Mouse (Mus musculus) heart, postnatal 10 days (tissue): ENCODE data around the gene Dnajc2. TPM values are rescaled to one million over a fixed set of nuclear protein-coding genes. Genes with fewer than 3 reads are reported as not detected.
"Not testable (repeated sequence)": the region's sequence is repeated elsewhere in the genome, so short reads cannot be mapped to it uniquely, and the experiment has no call there.

Experiments used
- DNase-seq, 2 experiments: peaks; one replicate each; pipeline ENCODE4 v3.0.0; 2021
- intact Hi-C: fragments of 180-260 bp; cut with DNase I; formaldehyde crosslinking; loops from one replicate; pipeline ENCODE4 v1.15.1; 2025
- total RNA-seq, 2 experiments: library from RNA; stranded (reverse); gene quantifications; 2 replicates each; pipeline ENCODE4 v1.2.3; 2021

The Dnajc2 gene
- total RNA-seq, 2 experiments from 2014 or later, result 18.2 to 20.8 TPM

DNA sequence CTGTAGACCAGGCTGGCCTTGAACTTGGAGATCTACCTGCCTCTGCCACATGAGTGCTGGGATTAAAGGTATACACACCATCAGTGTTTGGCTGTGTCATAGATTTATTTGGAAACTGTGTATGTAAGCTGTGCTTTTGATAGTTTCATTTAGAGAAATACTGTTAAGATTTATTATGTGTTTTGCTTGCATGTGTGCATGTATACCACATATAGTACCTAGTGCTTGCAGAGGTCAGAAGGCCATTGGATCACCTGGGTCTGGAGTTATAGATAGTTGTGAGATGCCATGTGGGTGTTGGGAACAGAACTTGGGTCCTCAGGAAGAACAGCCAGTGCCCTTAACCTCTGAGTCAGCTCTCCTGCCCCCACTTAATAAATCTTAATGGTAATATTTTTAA lies 40.4 kb downstream of the Dnajc2 start:
- no peak for DNase-seq
- intact Hi-C loops, result no loop called here

- DNase-seq, result no peak
- intact Hi-C loops, result no loop called here
Measured at GRCm38 (mm10) chr5:21743606-21744005, 41.4 kb downstream of the Dnajc2 start.

GRCm38 (mm10) chr5:21739881-21740280 lies 45.2 kb downstream of the Dnajc2 start:
- no peak for DNase-seq
- intact Hi-C loops, result loop anchor here (5.0 kb wide), 1 partner anchor 772 kb away; no protein-coding TSS in a partner anchor

GRCm38 (mm10) chr5:21739120-21739519 lies 45.9 kb downstream of the Dnajc2 start:
- no peak for DNase-seq

GRCm38 (mm10) chr5:21737620-21738019 lies 47.4 kb downstream of the Dnajc2 start:
- intact Hi-C loops, result loop anchor here (2.0 to 5.0 kb wide), 2 partner anchors 47 to 775 kb away; partner anchors contain the start of genes Dnajc2 and Psmc2
- DNase-seq, result no peak

More at GRCm38 (mm10) chr5:21739120-21739519, 45.9 kb downstream of the Dnajc2 start:
- intact Hi-C loops, result loop anchor here (5.0 kb wide), 1 partner anchor 773 kb away; no protein-coding TSS in a partner anchor

- peak; percentile 90 to 92 for DNase-seq
- intact Hi-C loops, result loop anchor here (2.0 to 5.0 kb wide), 2 partner anchors 48 to 775 kb away; partner anchors contain the start of genes Dnajc2 and Psmc2
Measured at GRCm38 (mm10) chr5:21736956-21737585, 48.0 kb downstream of the Dnajc2 start, which contains the start of gene Pmpcb. Gene Pmpcb (plus strand): TSS chr5:21737141.

DNA sequence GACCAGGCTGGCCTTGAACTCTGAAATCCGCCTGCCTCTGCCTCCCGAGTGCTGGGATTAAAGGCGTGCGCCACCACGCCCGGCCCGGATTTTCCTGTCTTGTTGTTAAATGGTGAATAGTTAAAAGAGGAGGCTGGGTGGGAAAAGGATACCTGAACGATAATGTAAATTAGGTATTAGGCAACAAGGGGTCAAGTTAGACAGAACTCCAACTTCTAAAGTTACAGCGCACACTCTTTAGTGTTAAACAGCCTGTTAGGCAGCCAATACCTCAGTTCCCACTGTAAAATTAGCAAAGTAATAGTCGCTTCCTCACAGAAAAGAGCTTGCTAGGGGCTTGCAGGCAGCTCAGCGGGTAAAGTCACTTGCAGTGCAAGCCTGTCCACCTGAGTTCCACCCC lies 49.0 kb downstream of the Dnajc2 start:
- DNase-seq, result no peak
- intact Hi-C loops, result loop anchor here (2.0 to 5.0 kb wide), 2 partner anchors 49 to 776 kb away; partner anchors contain the start of genes Dnajc2 and Psmc2

GRCm38 (mm10) chr5:21735584-21735983 lies 49.5 kb downstream of the Dnajc2 start:
- intact Hi-C loops, result loop anchor here (1.0 to 5.0 kb wide), 2 partner anchors 77 to 777 kb away; no protein-coding TSS in a partner anchor

DNA sequence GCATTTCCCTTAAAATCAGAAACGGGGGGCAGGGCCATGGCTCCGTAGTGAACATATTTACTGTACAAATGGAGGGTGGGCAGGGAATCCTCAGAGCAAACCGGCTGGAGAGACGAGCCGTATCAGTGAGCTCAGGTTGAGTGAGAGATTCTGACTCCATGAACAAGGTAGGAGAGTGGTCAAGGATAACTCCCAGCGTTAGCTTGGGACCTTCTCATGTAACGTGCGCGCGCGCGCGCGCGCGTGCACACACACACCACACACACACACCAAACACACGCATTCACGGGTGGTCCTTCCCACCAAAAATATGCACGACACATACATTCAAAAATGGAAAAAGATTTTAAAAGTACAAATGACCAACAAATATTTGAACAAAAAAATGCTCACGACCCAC lies 50.0 kb downstream of the Dnajc2 start:
- intact Hi-C loops, result loop anchor here (1.0 to 5.0 kb wide), 2 partner anchors 77 to 777 kb away; no protein-coding TSS in a partner anchor
- DNase-seq, result no peak

More at GRCm38 (mm10) chr5:21735584-21735983, 49.5 kb downstream of the Dnajc2 start:
- peak; percentile 74 to 85 for DNase-seq

DNA sequence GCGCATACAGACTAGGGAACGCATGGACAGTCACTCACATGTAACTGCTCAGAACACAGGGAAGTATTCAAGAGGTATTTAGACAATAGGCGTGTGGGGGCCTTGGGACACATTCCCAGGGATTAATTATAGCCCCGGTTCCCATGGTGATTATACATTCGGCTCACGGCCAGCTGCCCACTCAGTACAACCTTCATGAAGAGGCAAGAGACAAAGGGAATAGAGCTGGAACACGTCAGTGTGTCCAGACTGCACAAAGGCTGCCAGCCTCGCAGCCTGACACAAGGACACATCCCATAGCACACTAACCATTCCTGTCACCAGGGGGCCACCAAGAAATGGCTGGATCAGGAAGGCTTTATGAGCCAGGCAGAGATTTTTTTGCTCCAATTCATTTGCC lies 52.1 kb downstream of the Dnajc2 start:
- intact Hi-C loops, result loop anchor here (2.0 kb wide), 1 partner anchor 32 kb away; the partner anchor contains the start of gene Napepld
- DNase-seq, result peak; percentile 82 to 84

DNA sequence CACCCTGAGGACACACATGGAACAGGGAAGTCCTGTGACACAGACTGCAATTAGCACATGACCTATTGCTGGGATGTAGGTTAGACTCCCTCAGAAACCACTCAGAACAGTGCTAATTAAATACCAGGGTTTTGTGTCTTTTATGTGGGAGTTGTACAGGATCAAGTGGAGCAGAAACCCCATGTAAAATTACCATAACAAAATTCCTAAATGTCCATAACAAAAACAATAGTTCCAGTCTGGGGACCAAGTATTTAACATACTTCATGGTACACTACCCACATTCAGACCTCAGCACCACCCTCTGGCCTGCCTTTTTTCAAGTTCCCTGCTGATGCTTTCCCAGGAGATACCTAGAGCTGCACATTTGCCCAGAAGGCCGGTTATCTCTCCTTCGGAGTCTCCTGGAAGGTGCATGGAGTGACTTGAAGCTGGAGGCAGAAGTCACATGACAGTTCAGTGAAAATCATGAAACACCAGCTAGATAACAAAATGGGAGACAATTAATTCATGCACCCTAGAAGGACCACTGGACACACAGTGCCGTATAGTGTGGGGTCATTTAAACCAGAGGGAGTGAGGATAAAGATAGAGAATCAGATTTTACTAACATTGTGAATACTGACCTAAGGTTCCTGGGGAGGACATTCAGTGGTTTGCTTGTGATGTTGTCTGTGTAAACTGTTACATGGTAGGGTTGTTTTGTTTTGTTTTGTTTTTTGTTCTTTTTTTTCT lies 52.7 kb downstream of the Dnajc2 start:
- DNase-seq, result no peak
- intact Hi-C loops, result loop anchor here (2.0 kb wide), 1 partner anchor 32 kb away; the partner anchor contains the start of gene Napepld

GRCm38 (mm10) chr5:21729107-21729506 lies 55.9 kb downstream of the Dnajc2 start:
- intact Hi-C loops, result no loop called here

DNA sequence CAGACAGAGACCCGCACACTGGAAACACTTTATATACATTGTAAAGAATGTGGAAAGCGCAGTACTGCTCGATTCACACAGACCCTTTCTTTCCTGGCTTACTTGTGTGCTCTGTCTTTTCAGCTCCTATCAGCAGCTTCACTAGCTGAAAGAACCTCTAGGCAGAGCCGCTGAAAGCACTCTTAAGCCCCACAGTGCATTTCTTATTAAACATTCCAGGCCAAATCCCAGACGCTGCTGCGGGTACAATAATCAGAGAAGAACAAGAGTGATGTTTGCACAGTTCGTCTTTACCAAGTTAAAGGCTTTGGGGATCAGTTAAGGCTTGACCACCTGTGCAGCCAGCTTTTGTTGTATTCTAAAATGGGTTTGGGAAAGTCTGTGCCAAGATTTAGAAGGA lies 60.2 kb downstream of the Dnajc2 start:
- intact Hi-C loops, result no loop called here
- no peak for DNase-seq

More at GRCm38 (mm10) chr5:21729107-21729506, 55.9 kb downstream of the Dnajc2 start:
- no peak for DNase-seq

DNA sequence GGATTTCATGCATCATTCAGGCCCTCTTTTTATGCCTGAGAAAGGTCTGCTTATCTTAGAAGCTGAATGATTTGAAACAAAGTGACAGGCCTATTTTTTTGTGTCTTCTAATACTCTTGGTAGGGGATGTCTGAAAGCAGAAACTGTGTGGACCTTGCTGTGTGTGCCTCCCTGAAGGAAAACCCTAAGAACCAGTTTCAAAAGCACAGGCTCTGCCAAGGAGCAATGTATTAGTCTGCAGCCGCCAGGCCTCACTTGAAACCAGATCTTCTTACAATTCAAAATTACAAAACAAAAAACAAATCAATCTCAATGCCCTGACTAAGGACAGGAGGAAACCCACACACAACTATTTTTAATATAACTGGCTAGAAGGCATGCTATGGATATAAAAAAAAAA lies 60.6 kb downstream of the Dnajc2 start:
- intact Hi-C loops, result no loop called here
- DNase-seq, result no peak

DNA sequence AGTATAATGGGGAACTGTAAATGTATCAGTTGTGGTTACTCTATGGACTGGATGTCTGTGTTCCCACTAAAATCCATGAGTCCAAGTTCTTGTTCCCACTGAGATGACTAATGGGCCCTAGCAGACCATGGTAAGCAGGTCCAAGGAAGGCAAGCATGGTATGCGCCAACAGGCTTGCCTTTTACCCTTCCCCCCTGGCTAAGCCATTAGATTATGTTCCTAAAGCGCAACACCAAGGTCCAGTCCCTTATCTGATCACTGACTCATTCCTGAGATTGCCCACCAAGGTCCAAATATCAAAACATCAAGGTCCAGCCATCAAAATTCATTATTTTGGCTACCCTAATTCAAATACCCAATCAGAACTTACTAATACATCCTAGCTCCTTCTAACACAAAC lies 65.8 kb downstream of the Dnajc2 start:
- no peak for DNase-seq
- intact Hi-C loops, result no loop called here

GRCm38 (mm10) chr5:21718546-21718945 lies 66.5 kb downstream of the Dnajc2 start:
- DNase-seq, result no peak
- intact Hi-C loops, result no loop called here

- intact Hi-C loops, result no loop called here
- DNase-seq, result no peak
Measured at GRCm38 (mm10) chr5:21717165-21717715, 67.8 kb downstream of the Dnajc2 start.

- intact Hi-C loops, result no loop called here
- no peak for DNase-seq
Measured at GRCm38 (mm10) chr5:21714447-21714846, 70.6 kb downstream of the Dnajc2 start.

DNA sequence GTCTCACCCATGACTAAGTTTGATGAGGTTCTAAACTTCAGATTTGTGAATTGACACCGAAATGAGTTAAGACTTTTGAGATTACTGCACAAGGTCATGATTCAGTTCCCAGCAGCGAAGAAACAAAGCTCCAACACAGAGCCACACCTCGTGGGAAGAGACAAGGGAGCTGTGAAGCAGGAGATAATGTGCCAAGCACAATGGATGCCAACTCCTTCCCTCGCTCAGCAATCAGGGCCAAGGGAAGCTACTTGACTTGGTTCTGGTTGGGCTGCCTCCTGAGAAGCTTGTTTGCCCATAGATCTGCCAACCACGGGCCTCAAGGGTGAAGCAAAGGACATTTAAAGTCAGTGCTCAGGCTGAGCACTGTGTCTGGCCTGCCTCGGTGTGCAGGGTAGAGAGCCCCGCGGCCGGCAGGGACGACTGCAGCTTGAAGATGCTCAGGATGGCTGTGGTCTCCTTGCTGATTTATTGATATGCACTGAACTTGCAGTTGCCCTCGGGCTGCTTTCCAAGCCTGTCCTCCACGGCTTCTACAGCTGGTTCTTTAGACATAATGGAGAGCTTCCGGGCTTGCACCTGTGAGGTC lies 72.8 kb downstream of the Dnajc2 start:
- no peak for DNase-seq
- intact Hi-C loops, result no loop called here

DNA sequence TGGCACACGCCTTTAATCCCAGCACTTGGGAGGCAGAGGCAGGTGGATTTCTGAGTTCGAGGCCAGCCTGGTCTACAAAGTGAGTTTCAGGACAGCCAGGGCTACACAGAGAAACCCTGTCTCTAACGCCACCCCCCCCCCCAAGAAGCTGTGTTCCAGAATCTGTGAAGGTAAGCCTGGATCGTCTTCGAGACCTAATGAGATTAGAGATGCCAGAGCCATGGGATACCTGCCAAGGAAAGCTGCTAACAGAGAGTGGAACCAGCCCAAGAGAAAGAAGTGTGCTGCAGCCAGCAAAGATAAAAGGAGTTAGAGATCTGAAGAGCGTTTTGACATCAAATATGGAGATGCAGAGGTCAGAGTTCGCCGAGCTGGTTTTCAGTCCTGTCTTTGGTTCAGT lies 77.0 kb downstream of the Dnajc2 start:
- DNase-seq, intact Hi-C loops: not testable (repeated sequence)
